Mouse (Mus musculus) ovary, postnatal 36 days (tissue): ENCODE results near the gene Trmt44.
A peak's percentile ranks its signal among the peaks of the same experiment; 100 is the strongest.

ENCODE experiments used
- DNase-seq: peaks from one replicate; pipeline ENCODE4 v3.0.0; 2022; ENCODE audit warnings: low spot score, mixed read lengths

The Trmt44 gene

DNA sequence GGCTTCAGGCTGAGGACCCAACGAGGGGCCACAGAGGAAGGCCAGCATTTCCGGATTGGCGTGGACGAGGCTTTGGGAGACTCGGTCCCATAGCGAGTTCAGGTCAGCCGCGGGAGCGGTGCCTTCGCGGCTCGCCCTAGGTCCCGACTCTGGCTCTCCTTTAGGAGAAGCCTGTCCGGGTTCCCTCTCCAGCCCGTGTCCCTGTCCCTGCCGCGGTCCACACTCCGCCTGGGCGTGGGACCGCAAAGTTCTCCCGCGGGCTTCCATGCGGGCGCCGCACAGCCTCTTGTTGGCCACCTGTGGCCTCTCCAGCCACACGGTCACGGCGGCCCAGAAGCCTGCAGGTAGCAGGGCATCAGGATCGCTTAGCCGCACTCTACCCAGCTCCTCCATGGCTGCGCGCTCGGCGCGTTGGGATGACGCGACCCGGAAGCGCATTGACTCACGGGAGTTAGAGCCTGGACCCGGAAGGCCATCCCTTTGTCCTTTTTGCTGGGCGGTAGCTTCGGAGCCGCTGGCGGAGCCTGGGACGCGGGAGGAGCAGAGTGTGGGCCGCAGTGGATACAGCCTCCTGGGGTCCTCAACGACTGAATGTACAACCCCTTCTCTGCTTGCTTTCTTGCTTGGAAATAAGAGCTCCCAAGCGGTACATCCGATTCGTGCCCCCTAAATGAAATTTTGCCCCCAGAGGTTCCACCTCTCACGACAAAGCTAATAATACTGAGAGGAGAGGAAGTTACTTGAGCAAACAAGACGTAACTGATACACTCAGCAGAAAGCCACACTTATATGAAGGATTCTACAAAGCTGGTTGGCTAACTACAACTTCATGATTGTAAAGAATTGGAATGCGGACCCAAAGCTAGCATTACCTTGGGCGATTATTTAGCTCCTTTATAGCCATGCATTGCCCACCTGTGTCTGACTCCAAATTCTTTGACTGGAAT lies at the start of gene Trmt44:
Gene Trmt44 (minus strand): TSS at position 418 of the 947 bp plus-strand sequence.
- DNase-seq, result peak; percentile 90

GRCm38 (mm10) chr5:35623831-35624230 lies 49.0 kb upstream of the Trmt44 start:
- DNase-seq, result no peak

DNA sequence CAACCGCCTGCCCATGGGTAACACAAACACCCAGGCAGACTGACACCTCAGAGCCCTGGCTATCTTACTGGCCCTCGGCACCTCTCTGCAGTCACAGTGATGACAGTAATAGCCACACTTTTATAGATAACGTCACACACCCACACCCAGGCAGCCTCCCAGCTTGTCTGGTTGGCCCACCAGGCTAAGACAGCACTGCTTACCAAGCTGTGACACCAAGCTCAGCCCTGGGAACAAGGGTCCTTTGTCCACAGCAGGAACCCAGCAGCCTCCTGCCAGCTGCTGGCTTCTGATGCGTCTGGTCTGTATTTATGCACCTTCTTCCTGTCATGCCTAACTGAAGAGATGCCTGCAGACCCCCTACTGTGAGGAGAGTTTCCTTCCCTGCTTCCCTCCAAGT lies 46.2 kb upstream of the Trmt44 start:
- DNase-seq, result no peak

- DNase-seq, result no peak
Observed at GRCm38 (mm10) chr5:35616943-35617342, 42.1 kb upstream of the Trmt44 start.

GRCm38 (mm10) chr5:35612722-35613121 lies 37.9 kb upstream of the Trmt44 start:
- no peak for DNase-seq

GRCm38 (mm10) chr5:35611900-35612299 lies 37.0 kb upstream of the Trmt44 start:
- no peak for DNase-seq

DNA sequence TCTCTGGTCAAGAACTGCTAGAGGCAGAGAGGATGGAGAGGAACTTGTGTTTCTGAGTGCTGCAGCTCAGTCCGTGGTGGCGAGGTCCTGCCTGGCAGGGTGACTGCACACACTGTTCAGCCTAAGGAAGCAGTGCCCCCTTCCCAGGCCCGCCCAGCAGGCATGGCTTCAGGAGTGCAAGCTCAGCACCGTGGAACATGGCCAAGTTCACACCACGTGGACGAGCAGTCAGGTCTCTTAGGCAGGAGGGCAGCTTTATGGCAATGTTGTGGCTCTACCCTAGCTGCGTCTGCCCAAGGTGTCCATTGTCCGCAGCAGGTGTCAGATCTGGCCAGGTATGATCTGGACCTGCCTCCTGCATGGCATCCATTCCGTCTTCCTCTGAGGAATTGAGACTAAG lies 36.3 kb upstream of the Trmt44 start:
- no peak for DNase-seq

DNA sequence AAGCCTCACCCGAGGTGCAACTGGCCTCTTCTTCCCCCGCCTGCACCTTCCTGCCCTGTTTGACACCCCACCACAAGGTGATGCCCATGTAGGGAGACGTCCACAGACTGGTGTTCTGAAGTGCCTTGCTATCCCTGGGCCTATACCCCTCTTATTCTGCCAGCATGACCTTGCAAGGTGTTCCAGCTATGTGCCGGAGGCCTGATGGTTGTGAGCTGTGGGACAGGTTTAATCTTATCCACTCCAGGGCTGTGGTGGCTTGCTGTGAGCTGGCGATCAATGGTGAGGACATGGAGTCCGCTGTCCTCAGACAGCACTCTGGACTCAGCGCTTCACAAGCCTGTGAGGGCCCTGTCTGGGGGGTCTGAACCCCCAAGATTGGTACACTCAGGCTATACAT lies 35.5 kb upstream of the Trmt44 start:
- no peak for DNase-seq

DNA sequence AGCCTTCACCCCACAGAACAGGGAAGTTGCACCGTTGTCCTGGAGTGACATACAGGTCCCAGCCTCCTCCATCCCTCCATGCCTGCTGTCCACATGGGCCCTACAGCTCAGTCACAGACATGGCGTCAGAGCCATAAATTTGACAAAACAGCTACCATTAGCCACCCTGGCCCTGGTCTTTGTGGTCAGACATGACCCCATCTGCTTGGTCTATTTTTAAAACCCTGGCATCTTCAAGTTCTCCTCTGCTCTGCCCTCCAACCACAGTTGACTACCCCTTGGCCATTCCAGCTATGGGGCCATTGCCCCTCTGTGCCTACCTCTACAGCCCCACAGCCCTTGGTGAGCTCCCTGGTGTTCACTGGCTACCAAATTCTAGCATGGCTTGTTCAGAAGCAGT lies 35.1 kb upstream of the Trmt44 start:
- no peak for DNase-seq

DNA sequence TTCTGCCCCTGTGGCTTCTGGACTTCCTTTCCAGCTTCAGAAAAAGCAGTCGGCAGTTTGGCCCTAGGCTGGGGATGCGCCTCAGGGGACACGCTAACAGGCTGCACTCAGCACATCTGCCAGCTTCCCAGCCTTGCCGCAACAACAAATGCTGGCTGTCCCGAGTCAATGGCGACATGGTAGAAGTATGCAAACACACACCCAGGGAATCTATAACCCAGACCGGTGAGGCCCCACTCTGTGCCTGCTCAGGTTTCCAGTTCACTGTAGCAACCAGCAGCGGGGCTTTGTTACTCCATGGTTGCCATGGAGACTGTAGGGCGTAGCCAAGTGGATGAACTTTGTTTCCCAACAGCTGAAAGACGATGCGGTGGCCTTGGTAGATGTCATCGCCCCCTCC lies 34.5 kb upstream of the Trmt44 start:
- DNase-seq, result peak; percentile 38

DNA sequence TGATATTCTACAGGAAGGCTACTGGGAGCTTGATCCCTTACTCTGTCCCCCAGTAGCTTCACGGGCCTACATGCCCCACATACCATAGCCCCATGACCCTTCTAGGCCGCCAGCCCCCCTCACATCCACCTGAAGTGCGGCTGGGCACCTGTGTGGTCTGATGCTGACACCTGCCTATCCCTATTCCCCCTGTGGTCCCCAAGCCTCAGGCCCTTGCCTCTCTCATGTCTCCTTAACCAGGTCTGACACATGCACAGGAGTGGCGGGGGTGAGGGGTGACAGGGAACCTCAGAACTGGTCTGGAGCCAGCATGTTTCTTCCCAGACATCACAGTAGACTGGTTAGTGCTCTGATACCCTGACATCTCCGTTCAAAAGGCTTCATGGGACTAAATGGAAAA lies 33.7 kb upstream of the Trmt44 start:
- DNase-seq, result no peak

GRCm38 (mm10) chr5:35607784-35608183 lies 32.9 kb upstream of the Trmt44 start:
- DNase-seq, result no peak

DNA sequence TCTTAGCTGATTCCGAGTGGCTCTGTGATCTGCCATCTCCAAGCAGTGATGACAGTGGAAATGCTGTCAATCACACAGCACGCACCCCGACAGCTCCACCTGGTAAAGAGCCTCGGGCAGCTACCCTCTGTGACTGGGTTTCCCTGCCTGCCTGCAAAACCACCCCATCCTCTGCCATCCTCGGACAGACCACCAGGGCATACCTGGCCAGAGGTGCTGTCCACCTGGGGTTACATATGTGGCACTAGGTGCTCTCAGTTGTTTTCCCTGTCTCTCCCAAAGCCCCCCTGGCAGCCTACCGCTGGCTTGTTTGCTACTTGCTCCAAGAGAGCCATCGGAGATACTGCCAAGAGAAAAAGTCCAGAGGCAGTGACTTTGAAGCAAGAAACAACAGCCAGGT lies 31.9 kb upstream of the Trmt44 start:
- DNase-seq, result no peak

- no peak for DNase-seq
Observed at GRCm38 (mm10) chr5:35605355-35605754, 30.5 kb upstream of the Trmt44 start.

GRCm38 (mm10) chr5:35601526-35601925 lies 26.7 kb upstream of the Trmt44 start:
- no peak for DNase-seq

DNA sequence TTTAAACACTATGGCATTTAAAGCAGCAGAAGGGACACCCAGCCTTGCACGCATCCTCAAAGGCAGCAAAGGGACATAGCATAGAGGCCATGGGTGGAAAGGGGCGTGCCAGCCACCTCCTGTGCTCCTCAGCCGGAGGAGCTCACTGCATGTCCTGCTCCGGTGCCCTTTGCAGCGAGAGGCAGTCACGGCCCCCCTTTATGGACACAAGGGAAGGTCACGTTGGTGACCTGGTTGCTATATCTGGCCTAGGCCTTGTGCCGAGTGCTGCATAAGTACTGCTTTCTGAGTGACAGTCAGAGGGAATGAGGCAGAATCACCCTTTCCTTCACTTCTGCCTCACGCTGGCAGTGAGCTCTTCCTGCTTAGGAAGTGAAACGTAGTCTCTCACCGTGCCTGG lies 25.4 kb upstream of the Trmt44 start:
- DNase-seq, result no peak

DNA sequence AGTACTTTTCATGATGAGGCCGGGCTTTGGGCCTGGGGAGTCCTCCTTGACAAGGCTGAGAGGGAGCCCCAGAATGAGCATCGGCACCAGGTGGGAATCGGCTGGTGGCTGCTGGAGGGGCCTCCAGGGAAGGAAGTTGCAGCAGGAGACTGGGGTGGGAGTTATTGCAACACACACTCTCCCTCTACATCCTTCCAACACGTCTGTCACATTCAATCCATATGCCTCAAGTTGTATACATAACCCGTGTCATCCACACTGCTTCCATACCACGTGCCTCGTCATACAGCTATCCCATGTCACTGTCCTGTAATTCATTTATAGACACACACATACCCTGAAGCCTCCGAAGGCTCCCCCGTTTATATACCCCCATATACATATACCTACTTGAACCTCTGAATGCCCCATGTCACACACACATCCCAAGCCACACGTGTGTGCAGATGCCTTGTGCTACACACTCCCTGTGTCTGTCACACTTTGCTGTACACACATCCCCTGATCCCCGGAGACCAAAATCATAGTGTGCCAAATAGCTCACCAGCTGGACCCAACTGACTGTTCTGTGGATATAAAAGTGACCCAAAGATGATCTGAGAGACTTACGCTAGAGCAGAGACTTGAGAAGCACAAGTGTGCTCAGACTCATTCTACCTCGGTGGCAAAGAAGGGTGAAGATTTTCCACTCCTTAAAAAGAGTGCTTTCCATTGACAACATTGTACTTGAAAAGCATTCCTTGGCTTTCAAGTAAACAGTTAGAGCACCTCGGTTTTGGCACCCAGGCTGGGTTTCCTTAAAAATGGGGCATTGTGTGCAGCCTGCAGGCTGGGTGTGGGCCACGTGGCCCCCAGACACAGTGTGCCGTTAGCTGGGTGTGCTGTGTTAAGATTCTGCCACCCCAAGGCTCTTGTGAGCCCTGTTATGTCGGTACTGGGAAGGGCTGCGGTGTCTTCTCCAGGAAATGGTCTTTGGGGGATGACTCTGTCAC lies 21.6 kb upstream of the Trmt44 start:
- no peak for DNase-seq

DNA sequence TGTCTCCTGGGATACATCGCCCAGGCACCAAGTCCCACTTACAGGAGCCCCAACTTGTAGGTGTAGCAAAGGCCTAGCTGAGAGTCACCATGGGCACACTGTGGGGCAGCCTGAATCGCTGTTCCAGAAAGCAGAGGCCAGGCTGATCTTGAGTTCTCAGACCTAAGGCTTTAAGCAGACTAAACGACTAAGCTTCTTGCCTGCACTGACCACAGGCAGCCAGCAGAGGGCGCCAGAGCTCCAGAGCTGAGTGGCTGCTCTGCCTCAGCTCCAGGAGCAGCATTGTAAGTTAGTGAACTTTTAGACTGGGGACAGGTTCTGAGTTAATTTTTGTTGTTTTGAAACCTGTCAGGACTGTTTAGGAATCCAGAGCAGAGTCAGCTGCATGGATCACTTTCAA lies 20.8 kb upstream of the Trmt44 start:
- DNase-seq, result peak; percentile 78

DNA sequence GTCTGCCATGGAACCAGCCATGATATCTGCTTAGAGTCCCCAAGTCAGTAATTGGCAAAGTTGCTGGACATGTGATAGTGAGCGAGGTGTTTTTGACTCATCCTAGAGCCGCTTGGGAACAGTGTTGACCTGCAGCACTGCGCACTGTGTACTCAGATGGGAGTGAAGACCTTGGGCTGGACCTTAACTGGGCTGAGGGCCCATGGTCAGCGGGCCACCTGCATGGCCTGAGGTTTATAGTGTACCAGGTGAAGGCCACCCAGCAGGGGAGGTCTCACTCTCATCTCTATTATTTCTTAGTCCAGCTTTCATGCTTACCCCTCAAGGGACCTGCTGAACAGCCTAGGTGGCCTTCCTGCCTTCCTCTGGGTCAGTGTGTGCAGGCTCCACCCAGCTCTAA lies 19.9 kb upstream of the Trmt44 start:
- DNase-seq, result no peak

- no peak for DNase-seq
Observed at GRCm38 (mm10) chr5:35593272-35593671, 18.4 kb upstream of the Trmt44 start.

GRCm38 (mm10) chr5:35592824-35593223 lies 18.0 kb upstream of the Trmt44 start:
- DNase-seq, result no peak

- DNase-seq, result no peak
Observed at GRCm38 (mm10) chr5:35592081-35592736, 17.3 kb upstream of the Trmt44 start.
